18 mouse cellular contexts compared by ENCODE assay signal in the genomic region with DNA sequence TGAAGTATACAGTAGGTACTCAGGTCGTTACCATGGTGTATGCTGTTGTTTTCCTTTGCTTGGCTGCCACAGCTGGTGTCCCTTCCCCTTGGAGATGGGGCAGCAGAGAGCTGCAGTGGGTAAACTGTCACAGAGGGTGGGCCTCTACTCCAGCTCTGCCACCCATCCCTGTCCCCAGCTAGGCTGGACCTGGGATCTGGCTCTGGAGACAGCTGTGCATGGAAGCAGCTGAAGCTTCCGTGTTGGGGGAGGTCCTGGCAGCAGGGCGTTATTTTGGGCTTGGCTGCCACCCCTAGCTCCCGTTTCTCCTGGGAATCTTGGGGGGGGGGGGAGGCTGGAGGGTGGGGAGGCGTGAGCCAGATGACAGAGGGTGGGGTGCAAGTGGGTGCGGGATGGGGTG. TPM values are rescaled to one million over a fixed set of nuclear protein-coding genes. Genes with fewer than 3 reads are reported as not detected.
A peak's percentile ranks its signal among the peaks of the same experiment; 100 is the strongest.
DNase-seq lines count a peak whose midpoint lies in the region; ATAC-seq lines count a peak whose summit lies in the region.
"Had no signal": no experiment of that assay in that cellular context is flagged by ENCODE, and none has a peak within 500 bp of the region (broad histone marks: within the 10 kb centered on the region; RNA-seq: fewer than 3 reads in every experiment).

No protein-coding gene starts in this region.

- no peak overlapping the region for H3K9ac ChIP-seq in embryonic facial prominence, embryonic 13.5 days
- H3K9ac ChIP-seq in hindbrain, embryonic 11.5 days (ENCODE audit: low read depth, low read length): no peak overlapping the region
- H3K9ac ChIP-seq in midbrain, embryonic 13.5 days (replicated peaks): no peak overlapping the region
- no peak overlapping the region for H3K9ac ChIP-seq in stomach, embryonic 15.5 days
- H3K9ac ChIP-seq in liver, embryonic 11.5 days (ENCODE audit: low read depth, low read length): no peak overlapping the region
- H3K9ac ChIP-seq: limb, embryonic 12.5 days; liver, postnatal 0 days had no signal

- H3K27ac ChIP-seq in embryonic facial prominence, embryonic 13.5 days: peak overlapping the region; percentile 11; the same call in 1 of the 2 replicates
- H3K27ac ChIP-seq in embryonic facial prominence, embryonic 10.5 days (replicated peaks): no peak overlapping the region
- 0 out of 2 replicates have a peak overlapping the region, but pooled peaks have one; percentile 25 for H3K27ac ChIP-seq in hindbrain, embryonic 10.5 days
- no peak overlapping the region for H3K27ac ChIP-seq in hindbrain, embryonic 11.5 days (ENCODE audit: low read depth, low read length)
- H3K27ac ChIP-seq in midbrain, embryonic 10.5 days (replicated peaks): peak overlapping the region; percentile 28; the same call in 1 of the 2 replicates
- no peak overlapping the region for H3K27ac ChIP-seq in midbrain, embryonic 13.5 days
- H3K27ac ChIP-seq in stomach, embryonic 15.5 days: peak overlapping the region; percentile 81
- H3K27ac ChIP-seq in liver, embryonic 11.5 days (ENCODE audit: low read depth, low read length): no peak overlapping the region
- H3K27ac ChIP-seq: gastrocnemius, adult 2 months; hindbrain, postnatal 0 days; limb, embryonic 12.5 days had no signal

- no peak for DNase-seq in embryonic facial prominence, embryonic 10.5 days (ENCODE audit: low spot score)
- DNase-seq in hindbrain, embryonic 10.5 days (ENCODE audit: low spot score): no peak
- no peak for DNase-seq in hindbrain, embryonic 11.5 days (ENCODE audit: low spot score)
- no peak for DNase-seq in midbrain, embryonic 10.5 days (ENCODE audit: low spot score)
- DNase-seq in liver, embryonic 11.5 days (ENCODE audit: low spot score): no peak
- DNase-seq: adrenal gland, adult 2 months; cerebellum, adult 8-10 months; gastrocnemius, adult 2 months; heart, postnatal 36 days; layer of hippocampus, adult 9-11 months; liver, postnatal 0 days; thymus, adult 18-20 months had no signal

- no peaks in the 10 kb centered on the region for H3K9me3 ChIP-seq in embryonic facial prominence, embryonic 13.5 days
- H3K9me3 ChIP-seq in embryonic facial prominence, embryonic 10.5 days: no peaks in the 10 kb centered on the region
- H3K9me3 ChIP-seq in hindbrain, embryonic 10.5 days: no peaks in the 10 kb centered on the region
- no peaks in the 10 kb centered on the region for H3K9me3 ChIP-seq in hindbrain, embryonic 11.5 days (ENCODE audit: control insufficient read depth, low read length)
- H3K9me3 ChIP-seq in midbrain, embryonic 10.5 days (replicated peaks): no peaks in the 10 kb centered on the region
- H3K9me3 ChIP-seq in midbrain, embryonic 13.5 days: no peaks in the 10 kb centered on the region
- no peaks in the 10 kb centered on the region for H3K9me3 ChIP-seq in stomach, embryonic 15.5 days
- no peaks in the 10 kb centered on the region for H3K9me3 ChIP-seq in liver, embryonic 11.5 days (ENCODE audit: control insufficient read depth, low read length)
- H3K9me3 ChIP-seq: limb, embryonic 12.5 days had no signal

- H3K36me3 ChIP-seq in embryonic facial prominence, embryonic 13.5 days: peaks cover 56% of the 10 kb centered on the region
- H3K36me3 ChIP-seq in embryonic facial prominence, embryonic 10.5 days (replicated peaks): peaks cover 61% of the 10 kb centered on the region
- peaks cover 36% of the 10 kb centered on the region for H3K36me3 ChIP-seq in hindbrain, embryonic 10.5 days
- H3K36me3 ChIP-seq in hindbrain, embryonic 11.5 days (ENCODE audit: control insufficient read depth, insufficient read depth, low read length): no peaks in the 10 kb centered on the region
- peaks cover 24% of the 10 kb centered on the region for H3K36me3 ChIP-seq in midbrain, embryonic 10.5 days
- H3K36me3 ChIP-seq in midbrain, embryonic 13.5 days: peaks cover 4% of the 10 kb centered on the region; the same call in 1 of the 2 replicates
- H3K36me3 ChIP-seq in stomach, embryonic 15.5 days: peaks cover 9% of the 10 kb centered on the region; the same call in 1 of the 2 replicates
- H3K36me3 ChIP-seq in liver, embryonic 11.5 days (ENCODE audit: control insufficient read depth, insufficient read depth, low read length): no peaks in the 10 kb centered on the region; the same call in 1 of the 2 replicates

- no peak overlapping the region for H3K4me3 ChIP-seq in embryonic facial prominence, embryonic 13.5 days
- no peak overlapping the region for H3K4me3 ChIP-seq in embryonic facial prominence, embryonic 10.5 days
- H3K4me3 ChIP-seq in hindbrain, embryonic 10.5 days: no peak overlapping the region
- H3K4me3 ChIP-seq in hindbrain, embryonic 11.5 days (ENCODE audit: low read depth, low read length): no peak overlapping the region
- no peak overlapping the region for H3K4me3 ChIP-seq in midbrain, embryonic 10.5 days
- no peak overlapping the region for H3K4me3 ChIP-seq in midbrain, embryonic 13.5 days (replicated peaks)
- H3K4me3 ChIP-seq in stomach, embryonic 15.5 days (replicated peaks): no peak overlapping the region
- no peak overlapping the region for H3K4me3 ChIP-seq in liver, embryonic 11.5 days (ENCODE audit: low read depth, low read length)
- H3K4me3 ChIP-seq: gastrocnemius, adult 2 months; limb, embryonic 12.5 days had no signal

- H3K4me2 ChIP-seq in embryonic facial prominence, embryonic 13.5 days: no peak overlapping the region
- no peak overlapping the region for H3K4me2 ChIP-seq in hindbrain, embryonic 11.5 days (replicated peaks; ENCODE audit: low read depth, low read length)
- H3K4me2 ChIP-seq in midbrain, embryonic 13.5 days (replicated peaks): no peak overlapping the region
- H3K4me2 ChIP-seq in stomach, embryonic 15.5 days: no peak overlapping the region
- no peak overlapping the region for H3K4me2 ChIP-seq in liver, embryonic 11.5 days
- H3K4me2 ChIP-seq: limb, embryonic 12.5 days had no signal

- H3K27me3 ChIP-seq in embryonic facial prominence, embryonic 13.5 days: no peaks in the 10 kb centered on the region
- peaks cover 19% of the 10 kb centered on the region for H3K27me3 ChIP-seq in embryonic facial prominence, embryonic 10.5 days (replicated peaks; ENCODE audit: low read depth, poor library complexity, severe bottlenecking)
- peaks cover 17% of the 10 kb centered on the region for H3K27me3 ChIP-seq in hindbrain, embryonic 10.5 days (ENCODE audit: insufficient read depth, poor library complexity, severe bottlenecking)
- no peaks in the 10 kb centered on the region for H3K27me3 ChIP-seq in hindbrain, embryonic 11.5 days (ENCODE audit: control insufficient read depth, insufficient read depth, low read length)
- H3K27me3 ChIP-seq in midbrain, embryonic 10.5 days (ENCODE audit: low read depth, poor library complexity, severe bottlenecking): peaks cover 21% of the 10 kb centered on the region
- H3K27me3 ChIP-seq in midbrain, embryonic 13.5 days: peaks cover 16% of the 10 kb centered on the region
- H3K27me3 ChIP-seq in stomach, embryonic 15.5 days (replicated peaks): no peaks in the 10 kb centered on the region
- peaks cover 24% of the 10 kb centered on the region for H3K27me3 ChIP-seq in liver, embryonic 11.5 days (replicated peaks; ENCODE audit: control insufficient read depth, insufficient read depth, low read length)

- H3K4me1 ChIP-seq in embryonic facial prominence, embryonic 13.5 days: peaks cover 34% of the 10 kb centered on the region
- H3K4me1 ChIP-seq in embryonic facial prominence, embryonic 10.5 days: peaks cover 30% of the 10 kb centered on the region
- H3K4me1 ChIP-seq in hindbrain, embryonic 10.5 days (replicated peaks): peaks cover 23% of the 10 kb centered on the region
- H3K4me1 ChIP-seq in hindbrain, embryonic 11.5 days (replicated peaks; ENCODE audit: control insufficient read depth, insufficient read depth, low read length): no peaks in the 10 kb centered on the region; the same call in 1 of the 2 replicates
- peaks cover 24% of the 10 kb centered on the region for H3K4me1 ChIP-seq in midbrain, embryonic 10.5 days
- H3K4me1 ChIP-seq in midbrain, embryonic 13.5 days (replicated peaks): peaks cover 11% of the 10 kb centered on the region
- H3K4me1 ChIP-seq in stomach, embryonic 15.5 days: peaks cover 35% of the 10 kb centered on the region
- H3K4me1 ChIP-seq in liver, embryonic 11.5 days (replicated peaks; ENCODE audit: control insufficient read depth, insufficient read depth, low read length): peaks cover 5% of the 10 kb centered on the region; the same call in 1 of the 2 replicates

- ATAC-seq in embryonic facial prominence, embryonic 13.5 days (ENCODE audit: insufficient number of reproducible peaks, insufficient read depth, low FRiP score, low TSS enrichment, low read depth): no peak
- ATAC-seq in hindbrain, embryonic 11.5 days (ENCODE audit: low FRiP score): no peak
- no peak for ATAC-seq in midbrain, embryonic 13.5 days
- ATAC-seq in stomach, embryonic 15.5 days (ENCODE audit: insufficient read depth, low FRiP score, low read depth): no peak
- no peak for ATAC-seq in liver, embryonic 11.5 days (replicated peaks; ENCODE audit: low FRiP score)
- ATAC-seq: hindbrain, postnatal 0 days; liver, postnatal 0 days had no signal

- WGBS in embryonic facial prominence, embryonic 13.5 days: 75% methylated on average over 6 of the region's 6 CpGs
- 75% methylated on average over 6 of the region's 6 CpGs for WGBS in embryonic facial prominence, embryonic 10.5 days
- 76% methylated on average over 6 of the region's 6 CpGs for WGBS in hindbrain, embryonic 10.5 days
- WGBS in hindbrain, embryonic 11.5 days: 62% methylated on average over 5 of the region's 6 CpGs
- 77% methylated on average over 6 of the region's 6 CpGs for WGBS in midbrain, embryonic 10.5 days
- 76% methylated on average over 5 of the region's 6 CpGs for WGBS in midbrain, embryonic 13.5 days
- 57% methylated on average over 6 of the region's 6 CpGs for WGBS in stomach, embryonic 15.5 days
- WGBS in liver, embryonic 11.5 days: 56% methylated on average over 5 of the region's 6 CpGs

RNA-seq across cellular contexts. Expression of a gene that starts 6.0 kb away (rescaled TPM):
- polyA plus RNA-seq in embryonic facial prominence, embryonic 13.5 days (2015; fragmentation: Nextera tagmentation; extraction: Ambion mirVana): 49.6 and 51.1 TPM in 2 replicates
- 27.5 and 29.5 TPM in 2 replicates for polyA plus RNA-seq in embryonic facial prominence, embryonic 10.5 days (2016; fragmentation: Nextera tagmentation; extraction: Ambion mirVana)
- 23.3 TPM in 2 replicates for polyA plus RNA-seq in hindbrain, embryonic 10.5 days (2016; fragmentation: Nextera tagmentation; extraction: Ambion mirVana)
- polyA plus RNA-seq in hindbrain, embryonic 11.5 days (2014; fragmentation: Nextera tagmentation; extraction: Ambion mirVana): 15.5 and 17.2 TPM in 2 replicates
- polyA plus RNA-seq in midbrain, embryonic 10.5 days (2016; fragmentation: Nextera tagmentation; extraction: Ambion mirVana): 21.8 and 22.4 TPM in 2 replicates
- polyA plus RNA-seq in midbrain, embryonic 13.5 days (2015; fragmentation: Nextera tagmentation; extraction: Ambion mirVana): 7.1 and 7.6 TPM in 2 replicates
- polyA plus RNA-seq in stomach, embryonic 15.5 days (2015; fragmentation: Nextera tagmentation; extraction: Ambion mirVana): 40.6 and 42.4 TPM in 2 replicates
- 12.4 and 13.5 TPM in 2 replicates for polyA plus RNA-seq in liver, embryonic 11.5 days (2014; fragmentation: Nextera tagmentation; extraction: Ambion mirVana)

RNA-seq across cellular contexts. Expression of a gene that starts 18.0 kb away (rescaled TPM):
- 10.9 and 11.3 TPM in 2 replicates for polyA plus RNA-seq in embryonic facial prominence, embryonic 13.5 days (2015; fragmentation: Nextera tagmentation; extraction: Ambion mirVana)
- 9.6 TPM in 2 replicates for polyA plus RNA-seq in embryonic facial prominence, embryonic 10.5 days (2016; fragmentation: Nextera tagmentation; extraction: Ambion mirVana)
- 9.3 and 9.8 TPM in 2 replicates for polyA plus RNA-seq in hindbrain, embryonic 10.5 days (2016; fragmentation: Nextera tagmentation; extraction: Ambion mirVana)
- polyA plus RNA-seq in hindbrain, embryonic 11.5 days (2014; fragmentation: Nextera tagmentation; extraction: Ambion mirVana): 4.3 and 4.5 TPM in 2 replicates
- 8.8 and 10.1 TPM in 2 replicates for polyA plus RNA-seq in midbrain, embryonic 10.5 days (2016; fragmentation: Nextera tagmentation; extraction: Ambion mirVana)
- polyA plus RNA-seq in midbrain, embryonic 13.5 days (2015; fragmentation: Nextera tagmentation; extraction: Ambion mirVana): 9.2 and 10.7 TPM in 2 replicates
- 13.0 and 15.7 TPM in 2 replicates for polyA plus RNA-seq in stomach, embryonic 15.5 days (2015; fragmentation: Nextera tagmentation; extraction: Ambion mirVana)
- polyA plus RNA-seq in liver, embryonic 11.5 days (2014; fragmentation: Nextera tagmentation; extraction: Ambion mirVana): 6.4 and 8.5 TPM in 2 replicates

RNA-seq across cellular contexts. Expression of a gene that starts 20.5 kb away (rescaled TPM):
- 78.0 and 90.7 TPM in 2 replicates for polyA plus RNA-seq in embryonic facial prominence, embryonic 13.5 days (2015; fragmentation: Nextera tagmentation; extraction: Ambion mirVana)
- 83.5 and 85.9 TPM in 2 replicates for polyA plus RNA-seq in embryonic facial prominence, embryonic 10.5 days (2016; fragmentation: Nextera tagmentation; extraction: Ambion mirVana)
- 120 and 161 TPM in 2 replicates for polyA plus RNA-seq in hindbrain, embryonic 10.5 days (2016; fragmentation: Nextera tagmentation; extraction: Ambion mirVana)
- polyA plus RNA-seq in hindbrain, embryonic 11.5 days (2014; fragmentation: Nextera tagmentation; extraction: Ambion mirVana): 152 and 167 TPM in 2 replicates
- polyA plus RNA-seq in midbrain, embryonic 10.5 days (2016; fragmentation: Nextera tagmentation; extraction: Ambion mirVana): 112 and 124 TPM in 2 replicates
- 231 and 239 TPM in 2 replicates for polyA plus RNA-seq in midbrain, embryonic 13.5 days (2015; fragmentation: Nextera tagmentation; extraction: Ambion mirVana)
- polyA plus RNA-seq in stomach, embryonic 15.5 days (2015; fragmentation: Nextera tagmentation; extraction: Ambion mirVana): 137 and 142 TPM in 2 replicates
- polyA plus RNA-seq in liver, embryonic 11.5 days (2014; fragmentation: Nextera tagmentation; extraction: Ambion mirVana): 99.4 and 100 TPM in 2 replicates

RNA-seq across cellular contexts. Expression of a gene that starts 27.9 kb away (rescaled TPM):
- 12.4 and 12.5 TPM in 2 replicates for polyA plus RNA-seq in embryonic facial prominence, embryonic 13.5 days (2015; fragmentation: Nextera tagmentation; extraction: Ambion mirVana)
- polyA plus RNA-seq in embryonic facial prominence, embryonic 10.5 days (2016; fragmentation: Nextera tagmentation; extraction: Ambion mirVana): 11.9 and 13.3 TPM in 2 replicates
- polyA plus RNA-seq in hindbrain, embryonic 10.5 days (2016; fragmentation: Nextera tagmentation; extraction: Ambion mirVana): 3.6 and 8.6 TPM in 2 replicates
- 2.1 and 3.3 TPM in 2 replicates for polyA plus RNA-seq in hindbrain, embryonic 11.5 days (2014; fragmentation: Nextera tagmentation; extraction: Ambion mirVana)
- 1.5 and 2.3 TPM in 2 replicates for polyA plus RNA-seq in midbrain, embryonic 10.5 days (2016; fragmentation: Nextera tagmentation; extraction: Ambion mirVana)
- 0.21 and 0.24 TPM in 2 replicates for polyA plus RNA-seq in midbrain, embryonic 13.5 days (2015; fragmentation: Nextera tagmentation; extraction: Ambion mirVana)
- polyA plus RNA-seq in stomach, embryonic 15.5 days (2015; fragmentation: Nextera tagmentation; extraction: Ambion mirVana): 44.7 and 56.1 TPM in 2 replicates
- 33.2 and 34.1 TPM in 2 replicates for polyA plus RNA-seq in liver, embryonic 11.5 days (2014; fragmentation: Nextera tagmentation; extraction: Ambion mirVana)

RNA-seq across cellular contexts. Expression of a gene that starts 32.0 kb away (rescaled TPM):
- polyA plus RNA-seq in embryonic facial prominence, embryonic 13.5 days (2015; fragmentation: Nextera tagmentation; extraction: Ambion mirVana): 0.45 and 1.3 TPM in 2 replicates
- 0.17 and 0.30 TPM in 2 replicates for polyA plus RNA-seq in embryonic facial prominence, embryonic 10.5 days (2016; fragmentation: Nextera tagmentation; extraction: Ambion mirVana)
- polyA plus RNA-seq in hindbrain, embryonic 10.5 days (2016; fragmentation: Nextera tagmentation; extraction: Ambion mirVana): 0.65 and 1.2 TPM in 2 replicates
- 0.54 and 0.93 TPM in 2 replicates for polyA plus RNA-seq in hindbrain, embryonic 11.5 days (2014; fragmentation: Nextera tagmentation; extraction: Ambion mirVana)
- not detected in 2 replicates for polyA plus RNA-seq in midbrain, embryonic 10.5 days (2016; fragmentation: Nextera tagmentation; extraction: Ambion mirVana)
- 0.23 TPM in 1 of 2 replicates, not detected in the other for polyA plus RNA-seq in midbrain, embryonic 13.5 days (2015; fragmentation: Nextera tagmentation; extraction: Ambion mirVana)
- 0.22 TPM in 1 of 2 replicates, not detected in the other for polyA plus RNA-seq in stomach, embryonic 15.5 days (2015; fragmentation: Nextera tagmentation; extraction: Ambion mirVana)
- 0.53 and 0.88 TPM in 2 replicates for polyA plus RNA-seq in liver, embryonic 11.5 days (2014; fragmentation: Nextera tagmentation; extraction: Ambion mirVana)
- polyA plus RNA-seq: forebrain, embryonic 11.5 days; liver, postnatal 0 days had no signal

Comparison
In these comparisons a context has a peak if more than half of its experiments do, and no peak if none do; other contexts are left out.
1. H3K27ac ChIP-seq: peak in embryonic facial prominence, embryonic 13.5 days (single experiment), hindbrain, embryonic 10.5 days (single experiment), midbrain, embryonic 10.5 days (single experiment) and stomach, embryonic 15.5 days (single experiment); none in embryonic facial prominence, embryonic 10.5 days (single experiment), hindbrain, embryonic 11.5 days (single experiment), midbrain, embryonic 13.5 days (single experiment) and liver, embryonic 11.5 days (single experiment).